Mouse (Mus musculus): Measurements from ENCODE around the gene B3gnt3.
A peak's percentile ranks its signal among the peaks of the same experiment; 100 is the strongest.
"Not testable (repeated sequence)": the region's sequence is repeated elsewhere in the genome, so short reads cannot be mapped to it uniquely, and the experiment has no call there.

Gene B3gnt3

DNA sequence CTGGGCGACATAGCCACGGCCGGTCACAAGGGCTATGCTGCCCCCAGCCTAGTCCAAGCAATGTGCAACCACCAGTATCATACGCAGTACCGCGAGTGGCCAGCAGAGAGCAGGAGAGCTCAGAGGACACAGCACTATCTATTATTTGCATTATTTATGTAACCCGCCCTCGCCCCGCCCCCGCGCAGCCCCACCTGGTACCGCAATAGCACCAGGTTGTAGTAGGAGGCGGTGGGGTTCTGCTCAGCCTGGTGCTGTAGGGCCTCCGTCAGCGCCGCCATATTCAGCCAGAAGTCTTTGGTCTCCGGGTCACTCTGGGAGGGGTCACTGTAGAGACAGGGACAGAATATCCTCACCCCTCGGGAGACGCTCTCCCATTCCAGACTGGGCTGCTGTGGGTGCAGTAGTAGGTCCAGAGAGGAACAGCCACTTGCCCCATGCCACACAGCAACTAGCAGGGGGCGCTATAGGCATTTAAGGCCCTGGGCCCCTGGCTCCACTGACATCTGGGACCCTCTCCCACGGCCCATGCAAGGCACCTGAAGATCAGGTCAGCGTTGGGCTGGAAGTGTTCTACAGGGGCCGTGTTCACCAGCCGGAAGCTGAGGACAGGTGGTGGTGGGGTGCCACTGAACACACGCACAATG is 8.3 kb upstream of the B3gnt3 start:
- peak; percentile 93 for DNase-seq

- no peak for DNase-seq
Measured at GRCm38 (mm10) chr8:71709134-71709799, 7.7 kb upstream of the B3gnt3 start.

GRCm38 (mm10) chr8:71707874-71708273 is 6.3 kb upstream of the B3gnt3 start:
- DNase-seq, result no peak

DNA sequence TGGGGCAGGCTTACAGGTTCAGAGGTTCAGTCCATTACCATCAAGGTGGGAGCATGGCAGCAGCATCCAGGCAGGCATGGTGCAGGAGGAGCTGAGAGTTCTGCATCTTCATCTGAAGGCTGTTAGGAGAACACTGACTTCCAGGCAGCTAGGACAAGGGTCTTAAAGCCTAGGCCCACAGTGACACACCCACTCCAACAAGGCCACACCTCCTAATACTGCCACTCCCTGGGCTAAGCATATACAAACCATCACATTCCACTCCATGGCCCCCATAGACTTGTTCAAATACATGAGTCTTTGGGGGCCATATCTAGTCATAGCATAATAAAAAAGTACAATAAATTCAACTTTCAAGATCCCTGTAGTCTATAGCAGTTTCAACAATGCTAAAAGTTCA is 1.8 kb upstream of the B3gnt3 start:
- DNase-seq, result not testable (repeated sequence)

- DNase-seq, result no peak
Measured at GRCm38 (mm10) chr8:71702923-71703322, 1.3 kb upstream of the B3gnt3 start.

GRCm38 (mm10) chr8:71702087-71702432 is 471 bp upstream of the B3gnt3 start:
- no peak for DNase-seq

DNA sequence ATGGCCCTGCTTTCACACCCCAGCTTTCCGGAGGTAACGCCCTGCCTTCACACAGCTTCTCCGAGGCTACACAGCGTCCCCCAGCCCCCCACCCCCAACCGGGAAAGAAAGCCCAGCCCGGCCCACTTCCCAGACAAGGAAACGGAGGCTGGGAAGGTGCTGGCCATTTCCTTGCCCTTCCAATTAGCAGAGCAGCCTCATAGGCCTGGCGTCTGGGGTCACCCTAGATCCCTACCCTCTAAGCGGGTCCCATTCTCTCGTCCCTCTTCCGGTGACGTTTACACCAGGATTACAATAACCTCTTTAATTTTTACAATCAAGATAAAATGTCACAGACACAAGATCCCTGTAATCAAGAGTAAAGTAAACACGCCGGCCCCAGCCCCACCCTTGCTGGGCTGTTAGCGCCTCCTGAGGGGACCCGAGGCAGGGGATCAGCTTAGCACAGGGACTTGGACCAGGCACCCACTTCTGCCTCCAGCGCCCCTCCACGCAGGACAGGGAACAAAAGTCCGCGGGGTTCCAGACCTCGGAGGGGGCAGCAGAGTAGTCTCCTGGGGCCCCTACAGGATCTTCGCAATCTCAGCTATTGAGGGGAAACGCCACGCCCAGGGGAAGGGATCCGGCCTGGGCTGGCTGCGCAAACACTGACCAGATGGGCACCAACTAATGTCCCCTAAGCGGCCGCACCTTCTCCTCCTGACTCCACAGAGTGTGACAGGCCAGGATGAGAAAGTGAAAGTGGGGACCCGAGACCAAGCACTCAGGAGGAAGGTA is 908 bp downstream of the B3gnt3 start:
- DNase-seq, result no peak

DNA sequence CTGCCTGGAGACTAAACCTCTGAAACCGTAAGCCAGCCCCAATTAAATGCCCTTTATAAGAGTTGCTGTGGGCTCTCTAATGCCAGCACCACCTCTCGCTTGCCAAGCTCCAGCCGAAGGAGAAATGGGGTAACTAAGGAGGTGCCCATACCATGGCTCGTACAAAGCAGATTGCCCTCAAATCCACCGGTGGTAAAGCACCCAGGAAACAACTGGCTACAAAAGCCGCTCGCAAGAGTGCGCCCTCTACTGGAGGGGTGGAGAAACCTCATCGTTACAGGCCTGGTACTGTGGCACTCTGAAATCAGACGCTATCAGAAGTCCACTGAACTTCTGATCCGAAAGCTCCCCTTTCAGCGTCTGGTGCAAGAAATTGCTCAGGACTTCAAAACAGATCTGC is 6.1 kb downstream of the B3gnt3 start:
- not testable (repeated sequence) for DNase-seq

DNA sequence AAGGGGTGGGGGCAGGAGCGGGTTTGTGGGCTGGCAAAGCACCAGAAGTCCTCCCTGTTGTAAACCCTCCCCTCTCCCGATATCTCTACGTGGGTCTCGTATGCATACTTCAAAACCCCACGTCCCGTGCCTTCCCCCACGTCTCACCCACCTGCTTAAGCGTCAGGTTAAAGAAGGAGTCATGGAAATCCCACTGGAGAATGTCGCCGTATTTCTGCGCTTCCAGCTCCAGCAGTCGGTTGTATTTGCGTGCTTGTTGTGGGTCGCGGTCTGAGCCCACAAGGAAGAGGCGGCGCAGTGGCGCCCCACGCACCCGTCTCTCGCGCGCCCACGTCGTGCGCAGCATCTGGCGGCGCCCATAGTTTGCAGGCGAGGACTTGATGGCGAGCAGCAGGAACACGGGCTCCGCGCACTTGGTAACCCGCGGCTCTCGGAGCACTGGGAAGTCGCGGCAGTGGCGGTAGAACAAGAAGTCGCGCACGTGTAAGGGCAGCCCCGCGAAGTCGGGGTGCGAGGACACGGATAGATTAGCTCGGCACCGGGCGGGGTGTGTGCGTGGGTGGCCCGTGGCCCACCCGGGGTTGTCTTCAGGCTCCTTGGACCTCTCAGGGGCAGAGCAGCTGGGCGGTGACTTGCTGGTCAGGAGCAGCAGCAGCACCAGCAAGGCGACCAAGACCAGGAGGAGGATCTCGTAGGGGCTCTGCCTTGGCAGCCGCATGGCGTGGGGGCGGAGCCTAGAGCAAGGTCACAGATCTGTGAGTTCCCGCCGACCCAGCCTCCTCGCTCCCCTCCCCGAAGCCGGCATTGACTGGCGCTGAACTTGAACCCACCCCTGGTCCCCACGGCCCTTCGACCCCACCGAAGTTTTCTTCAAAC is 8.2 kb downstream of the B3gnt3 start:
- DNase-seq, result no peak

- no peak for DNase-seq
Measured at GRCm38 (mm10) chr8:71692509-71692908, 9.1 kb downstream of the B3gnt3 start.

- no peak for DNase-seq
Measured at GRCm38 (mm10) chr8:71689028-71689427, 12.6 kb downstream of the B3gnt3 start, which contains the start of gene Insl3. Gene Insl3, plus strand, starts transcription at chr8:71689214.

DNA sequence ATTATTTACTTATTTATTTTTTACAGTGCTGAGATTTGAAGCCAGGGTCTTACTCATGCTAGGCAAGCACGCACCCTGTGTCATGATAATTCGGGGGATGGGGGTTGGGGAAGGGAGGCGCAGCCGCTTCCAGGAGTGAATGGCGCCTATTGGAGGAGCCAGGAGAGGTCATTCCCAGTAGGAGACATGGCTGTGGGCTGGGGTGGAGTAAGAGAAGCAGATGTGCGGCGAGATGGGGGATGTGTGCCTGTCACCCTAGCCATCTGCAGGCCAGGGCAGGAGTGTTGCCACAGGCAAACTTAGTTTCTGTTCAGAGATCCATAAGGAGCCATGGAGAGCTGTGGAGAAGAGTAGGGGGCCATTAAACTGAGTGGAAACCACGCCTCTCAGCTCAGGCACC is 14.0 kb downstream of the B3gnt3 start:
- DNase-seq, result no peak

GRCm38 (mm10) chr8:71686143-71686734 is 15.3 kb downstream of the B3gnt3 start:
- no peak for DNase-seq

- no peak for DNase-seq
Measured at GRCm38 (mm10) chr8:71685573-71685972, 16.0 kb downstream of the B3gnt3 start.

- no peak for DNase-seq
Measured at GRCm38 (mm10) chr8:71684701-71685100, 16.9 kb downstream of the B3gnt3 start.

GRCm38 (mm10) chr8:71682832-71683231 is 18.8 kb downstream of the B3gnt3 start:
- no peak for DNase-seq

- no peak for DNase-seq
Measured at GRCm38 (mm10) chr8:71681369-71681915, 20.1 kb downstream of the B3gnt3 start.

- DNase-seq, result no peak
Measured at GRCm38 (mm10) chr8:71680471-71680870, 21.1 kb downstream of the B3gnt3 start.

DNA sequence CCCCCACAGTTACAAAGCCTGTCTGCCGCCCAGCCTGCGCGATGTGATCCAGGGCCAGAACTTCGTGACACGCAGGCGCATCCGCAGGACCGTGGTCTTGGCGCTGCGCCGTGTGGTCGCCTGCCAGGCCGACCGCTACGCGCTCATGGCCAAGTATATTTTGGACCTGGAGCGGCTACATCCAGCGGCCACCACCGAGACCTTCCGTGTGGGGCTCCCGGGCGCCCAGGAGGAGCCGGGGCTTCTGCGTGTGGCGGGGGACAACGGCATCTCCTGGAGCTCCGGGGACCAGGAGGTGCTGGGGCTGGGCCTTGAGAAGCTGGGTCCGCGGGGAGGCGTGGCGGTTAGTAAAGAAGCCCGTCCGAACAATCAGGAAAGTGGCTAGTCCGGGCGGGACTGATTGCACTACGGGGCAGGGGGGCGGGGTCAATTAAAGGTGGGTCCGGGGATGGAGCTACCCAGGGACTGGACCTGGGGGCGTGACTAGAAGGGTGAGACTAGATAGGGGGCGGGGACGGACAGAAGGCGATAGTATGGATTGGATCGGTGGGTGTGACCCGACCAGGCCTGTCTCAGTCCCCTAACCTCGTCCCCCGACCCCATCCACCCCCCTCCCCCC is 21.9 kb downstream of the B3gnt3 start:
- no peak for DNase-seq

DNA sequence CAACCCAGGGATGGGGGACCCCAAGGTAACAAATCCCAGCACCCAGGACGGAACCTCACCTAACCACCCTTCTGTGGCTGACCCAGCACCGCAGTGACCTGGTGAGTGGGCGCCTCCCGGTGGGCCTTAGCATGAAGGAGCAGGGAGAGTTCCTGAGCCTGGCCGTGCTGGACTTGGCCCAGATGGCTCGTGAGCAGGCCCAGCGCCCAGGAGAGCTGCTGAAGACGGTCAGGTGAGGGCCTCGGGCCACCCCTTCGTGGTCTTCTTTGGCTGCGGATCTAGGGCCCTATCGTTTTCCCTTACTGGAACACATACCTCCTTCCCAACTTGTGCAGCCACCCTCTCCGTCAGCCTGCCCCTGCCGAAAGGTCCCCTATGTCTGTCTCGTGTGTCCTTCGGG is 22.5 kb downstream of the B3gnt3 start:
- DNase-seq, result no peak

DNA sequence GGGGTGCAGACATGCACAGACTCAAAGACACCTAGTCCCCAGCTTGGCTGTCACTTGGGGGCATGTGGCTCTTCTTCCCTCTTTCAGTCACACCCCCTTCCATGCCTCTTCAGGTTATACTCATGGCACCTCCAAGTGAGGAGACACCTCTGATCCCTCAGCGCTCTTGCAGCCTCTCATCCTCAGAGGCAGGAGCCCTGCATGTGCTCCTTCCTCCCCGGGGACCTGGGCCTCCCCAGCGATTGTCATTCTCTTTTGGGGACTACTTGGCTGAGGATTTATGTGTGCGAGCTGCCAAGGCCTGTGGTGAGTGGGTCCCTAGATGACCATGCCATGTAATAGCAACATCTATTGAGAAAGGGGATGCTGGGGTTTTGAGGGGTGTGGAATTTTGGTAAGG is 23.4 kb downstream of the B3gnt3 start:
- no peak for DNase-seq

- peak; percentile 14 for DNase-seq
Measured at GRCm38 (mm10) chr8:71677555-71677954, 24.0 kb downstream of the B3gnt3 start.

Data from cerebellum, adult 11 months (tissue).